Mouse (Mus musculus) heart, embryonic 11.5 days (tissue): ENCODE measurements at regions not wholly inside any gene's neighbourhood (a gene's known extent, or its start where the extent isn't known, plus 50 kb on each side); places are given as distances from the start of the nearest gene placed in this dataset.

Experiments
- ATAC-seq: fragments of 200-750 bp; cut with Nextera tagmentation; replicated peaks from 2 replicates; pipeline ENCODE4 v1.8.0; 2017; ENCODE audit warnings: moderate library complexity; ENCODE audit not compliant: insufficient number of reproducible peaks, low FRiP score, low TSS enrichment
- H3K27ac ChIP-seq: fragments of 300-500 bp; sonication (generic); 2 replicates; pipeline ENCODE4 v1.5.1; 2014; ENCODE audit warnings: mild to moderate bottlenecking, low read depth, low read length
- H3K27me3 ChIP-seq: fragments of 300-500 bp; sonication (generic); 2 replicates; pipeline ENCODE4 v1.6.1; 2014; ENCODE audit warnings: mild to moderate bottlenecking, low read length, mixed read lengths; ENCODE audit not compliant: control insufficient read depth, insufficient read depth
- H3K36me3 ChIP-seq: fragments of 300-500 bp; sonication (generic); 2 replicates; pipeline ENCODE4 v1.6.1; 2014; ENCODE audit warnings: mild to moderate bottlenecking, low read length, moderate library complexity, mixed read lengths; ENCODE audit not compliant: control insufficient read depth, insufficient read depth
- H3K4me1 ChIP-seq: fragments of 300-500 bp; sonication (generic); 2 replicates; pipeline ENCODE4 v1.6.1; 2014; ENCODE audit warnings: low read length; ENCODE audit not compliant: control insufficient read depth, insufficient read depth
- H3K4me2 ChIP-seq: fragments of 300-500 bp; sonication (generic); 2 replicates; pipeline ENCODE4 v1.6.1; 2014; ENCODE audit warnings: mild to moderate bottlenecking, moderate library complexity
- H3K4me3 ChIP-seq: fragments of 300-500 bp; sonication (generic); 2 replicates; pipeline ENCODE4 v1.5.1; 2014; ENCODE audit warnings: low read depth, low read length
- H3K9ac ChIP-seq: fragments of 300-500 bp; sonication (generic); 2 replicates; pipeline ENCODE4 v1.6.1; 2014; ENCODE audit warnings: mild to moderate bottlenecking, low read depth, low read length, moderate library complexity
- H3K9me3 ChIP-seq: fragments of 300-500 bp; sonication (generic); replicated peaks from 2 replicates; pipeline ENCODE4 v1.6.1; 2016; ENCODE audit warnings: low read length; ENCODE audit not compliant: control insufficient read depth
- WGBS: fragments of 180-500 bp; shearing (Covaris S2); extraction: QIAGEN DNeasy Blood & Tissue Kit; methylation state at CpG from one replicate; pipeline ENCODE4 v1.1.7; 2014; ENCODE audit not compliant: insufficient replicate concordance; 5-methylcytosine and 5-hydroxymethylcytosine counted together

DNA sequence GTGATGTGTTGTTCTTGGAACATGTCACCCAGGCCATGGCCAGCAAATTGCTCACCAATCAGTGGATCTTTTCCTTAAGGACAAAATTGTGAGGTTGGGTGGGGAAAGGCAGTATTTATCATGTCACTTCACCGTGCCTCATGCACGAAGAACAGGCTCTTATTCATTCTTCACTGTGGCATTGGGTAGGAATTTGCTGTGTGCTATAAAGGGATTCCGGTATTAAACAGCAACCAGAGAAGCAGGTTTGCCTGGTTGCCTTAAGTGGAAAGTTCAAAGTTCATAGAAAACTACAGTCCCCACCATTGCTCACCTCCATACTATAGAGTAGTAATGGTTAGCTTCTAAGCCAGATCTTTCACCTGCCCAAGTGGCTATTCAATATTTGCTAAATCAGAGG, 270.8 kb downstream of the Pax3 start:
- H3K27me3 ChIP-seq: no peaks in the 10 kb centered on the region
- no peaks in the 10 kb centered on the region for H3K9me3 ChIP-seq
- ATAC-seq: no peak
- no peaks in the 10 kb centered on the region for H3K36me3 ChIP-seq
- H3K9ac ChIP-seq: no peak overlapping the region
- WGBS: 77% methylated on average over 3 of the region's 3 CpGs
- H3K27ac ChIP-seq: no peak overlapping the region
- H3K4me3 ChIP-seq: no peak overlapping the region
- no peaks in the 10 kb centered on the region for H3K4me1 ChIP-seq
- H3K4me2 ChIP-seq: no peak overlapping the region

DNA sequence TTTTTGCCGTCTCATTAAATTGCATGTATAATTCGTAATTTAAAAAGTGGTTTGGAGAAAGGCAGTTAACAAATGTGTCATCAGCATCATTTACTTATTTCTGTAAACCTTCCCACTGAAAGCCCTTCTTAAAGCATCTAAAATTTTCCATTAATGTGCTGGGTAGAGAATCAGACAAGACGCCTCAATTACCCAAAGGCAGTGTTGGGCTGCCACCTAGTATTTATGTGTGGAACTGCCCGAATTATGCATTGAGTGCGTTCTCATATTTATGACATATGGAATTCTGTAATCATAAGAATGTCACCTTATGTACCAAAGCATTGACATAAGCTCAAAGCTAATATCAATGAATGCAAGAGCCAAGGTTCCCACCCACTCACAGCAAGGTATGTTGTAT, 300.7 kb downstream of the Pax3 start:
- Histone ChIP-seq H3K4me3 (no peak overlapping the region), H3K4me1 (no peaks in the 10 kb centered on the region), H3K4me2 (no peak overlapping the region), H3K9me3 (no peaks in the 10 kb centered on the region), H3K36me3 (no peaks in the 10 kb centered on the region), H3K27ac (no peak overlapping the region), H3K9ac (no peak overlapping the region), H3K27me3 (no peaks in the 10 kb centered on the region)
- ATAC-seq: no peak
- 53% methylated on average over 5 of the region's 5 CpGs for WGBS

DNA sequence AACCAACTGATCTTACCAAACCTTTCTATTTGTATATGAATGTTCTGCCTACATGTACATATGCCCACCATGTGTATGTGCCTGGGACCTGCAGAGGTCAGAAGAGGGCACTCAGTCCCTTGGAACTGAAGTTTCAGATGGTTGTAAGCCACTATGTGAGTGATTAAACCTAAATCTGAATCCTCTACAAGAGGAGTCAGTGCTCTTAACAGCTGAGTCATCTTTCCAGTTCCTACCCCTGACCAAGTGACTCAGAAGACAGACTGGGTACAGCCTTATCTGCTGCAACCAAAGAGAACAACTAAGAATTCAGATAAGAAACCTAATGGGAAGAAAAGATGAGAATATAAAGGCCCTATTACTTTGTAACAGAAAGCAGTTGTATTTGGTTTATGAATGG, 317.9 kb downstream of the Pax3 start:
- ATAC-seq: no peak
- no peak overlapping the region for H3K27ac ChIP-seq
- H3K4me1 ChIP-seq: no peaks in the 10 kb centered on the region
- no peak overlapping the region for H3K9ac ChIP-seq
- no peaks in the 10 kb centered on the region for H3K9me3 ChIP-seq
- no peak overlapping the region for H3K4me3 ChIP-seq
- no peaks in the 10 kb centered on the region for H3K36me3 ChIP-seq
- no peak overlapping the region for H3K4me2 ChIP-seq
- no peaks in the 10 kb centered on the region for H3K27me3 ChIP-seq

DNA sequence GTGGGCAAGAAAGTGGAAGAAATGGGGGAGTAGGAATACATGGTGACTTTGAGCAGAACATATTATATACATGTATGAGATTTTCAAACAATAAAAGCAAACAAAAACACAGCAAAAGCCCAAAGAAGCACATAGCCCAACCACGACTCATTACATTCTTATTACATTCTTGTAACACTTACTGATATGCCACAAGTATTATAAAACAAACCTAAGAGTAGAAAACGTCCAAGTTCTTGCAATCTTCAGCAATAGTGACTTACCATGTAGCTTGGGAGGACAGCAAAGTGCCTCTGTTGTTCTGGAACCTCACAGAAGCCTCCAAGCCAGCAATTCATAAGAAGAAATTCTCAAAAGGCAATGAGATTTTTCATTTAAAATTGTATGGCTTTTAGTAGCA, 326.8 kb downstream of the Pax3 start:
- H3K36me3 ChIP-seq: no peaks in the 10 kb centered on the region

DNA sequence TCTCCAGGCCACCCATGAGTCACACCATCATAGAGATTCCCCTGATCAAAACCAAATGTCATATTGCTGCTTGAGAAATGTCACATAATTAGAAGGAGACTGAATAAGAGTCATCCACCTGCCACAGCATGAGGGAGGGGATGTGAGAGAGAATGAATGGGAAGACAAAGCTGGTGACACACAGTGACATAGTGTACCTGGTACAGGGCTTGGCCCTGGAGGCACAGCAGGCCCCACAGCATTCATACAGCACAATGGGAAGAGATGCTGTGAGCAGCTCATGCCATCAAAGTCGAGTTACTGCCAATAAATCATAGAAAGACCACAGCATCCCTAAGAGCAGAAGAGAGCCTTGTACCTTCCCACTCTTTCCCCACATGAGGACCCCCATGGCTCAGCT, 327.8 kb downstream of the Pax3 start:
- no peak overlapping the region for H3K4me3 ChIP-seq
- H3K9me3 ChIP-seq: no peaks in the 10 kb centered on the region
- no peaks in the 10 kb centered on the region for H3K36me3 ChIP-seq
- H3K27me3 ChIP-seq: no peaks in the 10 kb centered on the region
- ATAC-seq: no peak
- H3K27ac ChIP-seq: no peak overlapping the region
- WGBS: 65% methylated on average over 1 of the region's 1 CpGs
- H3K4me1 ChIP-seq: no peaks in the 10 kb centered on the region
- H3K9ac ChIP-seq: no peak overlapping the region
- H3K4me2 ChIP-seq: no peak overlapping the region

More for the DNA sequence above, 326.8 kb downstream of the Pax3 start:
- no peak overlapping the region for H3K27ac ChIP-seq
- no peaks in the 10 kb centered on the region for H3K9me3 ChIP-seq
- H3K27me3 ChIP-seq: no peaks in the 10 kb centered on the region
- H3K4me2 ChIP-seq: no peak overlapping the region
- WGBS: 48% methylated on average over 2 of the region's 2 CpGs
- no peak overlapping the region for H3K4me3 ChIP-seq
- no peak overlapping the region for H3K9ac ChIP-seq
- ATAC-seq: no peak
- H3K4me1 ChIP-seq: no peaks in the 10 kb centered on the region

DNA sequence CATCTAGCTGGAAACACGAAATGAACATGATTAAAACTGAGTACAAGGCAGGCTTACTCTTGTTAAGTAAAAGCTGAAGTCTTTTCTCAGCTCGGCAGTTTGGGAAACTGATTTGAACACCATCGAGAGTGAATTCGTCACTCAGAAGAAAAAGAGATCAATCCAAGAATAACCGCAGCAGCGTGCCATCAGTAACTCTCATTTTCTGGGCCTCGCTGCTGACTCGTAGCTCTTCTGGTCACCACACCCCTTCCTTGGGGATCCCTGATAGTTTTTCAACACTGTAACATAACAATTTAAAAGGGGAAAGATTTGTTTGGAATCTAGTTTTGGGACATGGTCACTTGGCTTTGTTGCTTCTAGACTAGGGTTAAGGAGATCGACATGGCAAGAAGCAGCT, 337.0 kb downstream of the Pax3 start:
- Histone ChIP-seq H3K4me2 (no peak overlapping the region), H3K9me3 (no peaks in the 10 kb centered on the region), H3K4me3 (no peak overlapping the region), H3K9ac (no peak overlapping the region), H3K27ac (no peak overlapping the region), H3K27me3 (no peaks in the 10 kb centered on the region), H3K36me3 (no peaks in the 10 kb centered on the region), H3K4me1 (no peaks in the 10 kb centered on the region)
- WGBS: 86% methylated on average over 9 of the region's 9 CpGs
- ATAC-seq: no peak

DNA sequence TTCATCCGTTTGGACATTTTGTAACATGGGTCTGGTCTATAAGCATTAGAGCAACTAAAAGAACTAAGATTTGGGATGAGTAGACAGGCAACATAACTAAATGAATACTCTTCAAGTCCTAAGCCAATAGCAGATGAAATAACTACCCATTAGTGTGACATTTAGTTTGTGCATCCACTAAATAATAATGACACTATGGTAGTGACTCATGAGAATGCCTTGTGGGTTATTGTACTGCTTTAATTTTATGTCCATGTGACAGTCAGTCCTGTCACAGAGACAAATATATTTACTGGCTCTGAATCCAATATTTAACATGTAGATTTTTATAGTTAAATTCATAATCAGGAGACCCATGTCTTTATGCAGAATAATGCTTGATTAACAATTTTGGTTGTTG, 339.5 kb upstream of the Epha4 start:
- no peaks in the 10 kb centered on the region for H3K27me3 ChIP-seq
- H3K4me2 ChIP-seq: no peak overlapping the region
- no peaks in the 10 kb centered on the region for H3K4me1 ChIP-seq
- no peak overlapping the region for H3K9ac ChIP-seq
- H3K4me3 ChIP-seq: no peak overlapping the region
- H3K9me3 ChIP-seq: no peaks in the 10 kb centered on the region
- WGBS: 63% methylated on average over 1 of the region's 1 CpGs
- no peaks in the 10 kb centered on the region for H3K36me3 ChIP-seq
- ATAC-seq: no peak
- no peak overlapping the region for H3K27ac ChIP-seq

DNA sequence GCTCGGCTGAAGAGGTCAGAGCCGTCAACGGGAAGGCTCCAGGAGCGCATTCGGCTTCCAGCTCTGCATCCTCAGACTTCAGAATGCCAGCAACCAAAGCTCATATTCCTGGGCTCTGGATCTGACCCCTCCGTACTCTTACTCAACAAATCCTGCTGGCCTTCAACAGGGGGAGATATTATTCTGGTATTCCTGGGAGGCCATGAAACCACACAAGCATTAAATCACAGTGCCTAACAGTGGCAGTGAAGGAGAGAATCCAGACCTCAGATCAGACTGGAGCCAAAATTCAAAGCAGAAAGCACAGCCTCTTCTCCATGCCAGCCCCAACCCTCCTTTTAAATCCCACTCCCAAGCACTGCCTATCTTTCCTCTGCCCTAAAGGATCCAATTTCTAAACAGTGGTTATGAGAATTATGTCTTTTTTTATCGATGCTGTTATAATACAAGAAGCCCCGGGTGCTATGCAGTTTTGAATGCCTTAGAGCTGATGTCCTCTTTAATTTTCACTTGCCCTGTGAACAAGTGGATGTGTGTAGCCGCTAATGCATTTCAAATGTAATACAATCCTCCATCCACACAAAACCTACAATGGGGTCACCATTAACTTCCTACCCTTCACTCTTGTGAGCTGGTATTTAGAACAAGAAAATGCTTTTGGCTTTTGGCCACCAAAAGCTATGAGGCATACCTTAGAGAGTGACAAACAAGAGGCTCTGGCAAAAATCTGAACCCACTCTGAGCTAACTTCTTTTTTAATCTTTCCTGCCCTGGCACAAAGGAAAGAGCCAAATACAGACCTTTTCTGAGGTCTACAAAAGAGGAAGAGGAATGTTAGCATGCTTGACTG, 333.1 kb upstream of the Epha4 start:
- Histone ChIP-seq H3K9me3 (no peaks in the 10 kb centered on the region), H3K27ac (no peak overlapping the region), H3K36me3 (no peaks in the 10 kb centered on the region), H3K4me1 (no peaks in the 10 kb centered on the region), H3K27me3 (no peaks in the 10 kb centered on the region), H3K9ac (no peak overlapping the region), H3K4me3 (no peak overlapping the region), H3K4me2 (no peak overlapping the region)
- WGBS: 73% methylated on average over 9 of the region's 9 CpGs
- ATAC-seq: no peak

DNA sequence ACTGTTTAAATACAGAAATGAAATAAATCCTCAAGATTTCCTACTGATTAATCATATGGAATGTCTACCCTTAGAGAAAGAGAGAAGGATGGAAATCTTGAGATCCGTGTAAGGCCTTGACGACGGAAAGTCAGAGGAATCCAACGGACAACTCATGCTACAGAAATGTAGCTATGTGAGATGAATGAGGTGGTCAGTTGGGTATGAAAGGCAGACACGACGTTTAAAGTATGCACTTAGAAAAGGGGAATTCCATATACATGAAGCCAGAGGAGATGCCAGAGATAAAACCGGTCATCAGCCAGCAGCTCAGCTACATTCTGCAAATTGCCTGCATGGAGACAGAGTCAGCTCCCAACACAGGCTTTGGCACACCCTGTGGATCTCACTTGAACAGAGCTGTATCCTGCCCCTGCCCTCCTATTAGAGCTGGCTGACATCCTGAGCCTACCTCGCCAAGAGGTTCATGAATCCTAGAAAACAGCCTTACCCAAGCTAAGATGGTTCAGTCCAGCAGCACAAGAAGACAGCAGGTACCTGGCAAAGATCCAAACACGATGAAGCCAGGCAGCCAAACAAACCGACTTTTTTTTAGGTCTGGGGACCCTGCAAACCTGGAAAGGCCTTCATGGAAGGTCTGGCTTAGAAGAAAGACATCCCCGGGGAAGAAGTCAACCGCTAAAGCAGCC, 331.3 kb upstream of the Epha4 start:
- Histone ChIP-seq H3K9me3 (no peaks in the 10 kb centered on the region), H3K36me3 (no peaks in the 10 kb centered on the region), H3K4me1 (no peaks in the 10 kb centered on the region), H3K27me3 (no peaks in the 10 kb centered on the region), H3K4me3 (no peak overlapping the region), H3K4me2 (no peak overlapping the region), H3K27ac (no peak overlapping the region), H3K9ac (no peak overlapping the region)
- ATAC-seq: no peak
- 65% methylated on average over 12 of the region's 12 CpGs for WGBS
